ENCODE assay signal across 8 mouse cellular contexts in genomic region chr19:26604755-26605300, GRCm38 (mm10). TPM values are rescaled to one million over a fixed set of nuclear protein-coding genes. Genes with fewer than 3 reads are reported as not detected.
DNase-seq lines count a peak whose midpoint lies in the region; ATAC-seq and TF ChIP-seq lines count a peak whose summit lies in the region.

Gene Smarca2 (plus strand): TSS chr19:26605050.

- under 1% methylated on average over 44 of the region's 45 CpGs for WGBS in heart, embryonic 12.5 days
- under 1% methylated on average over 41 of the region's 45 CpGs for WGBS in kidney, postnatal 0 days
- WGBS in liver, adult 2 months: under 1% methylated on average over 45 of the region's 45 CpGs

- TF ChIP-seq CTCF in kidney, postnatal 0 days (IDR thresholded peaks at IDR 0.05; ENCODE audit: low read depth): no peak
- TF ChIP-seq CTCF in liver, adult 2 months (IDR thresholded peaks at IDR 0.05; ENCODE audit: low read depth, low read length): no peak

- H3K27me3 ChIP-seq in heart, embryonic 12.5 days (replicated peaks): peaks cover 3% of the 10 kb centered on the region; the same call in 1 of the 2 replicates
- no peaks in the 10 kb centered on the region for H3K27me3 ChIP-seq in kidney, postnatal 0 days (ENCODE audit: insufficient read depth, low read length)
- no peaks in the 10 kb centered on the region for H3K27me3 ChIP-seq in liver, adult 2 months (ENCODE audit: control insufficient read depth, insufficient read depth, low read length)

- peak; percentile 79 for ATAC-seq in erythroid progenitor cell, adult 5-6 weeks (replicated peaks; ENCODE audit: low FRiP score, poor library complexity, severe bottlenecking)
- ATAC-seq in heart, embryonic 12.5 days (ENCODE audit: insufficient number of reproducible peaks, low FRiP score): peak; percentile 90
- ATAC-seq in kidney, postnatal 0 days (replicated peaks; ENCODE audit: low FRiP score, low read depth): peak; percentile 93
- peak; percentile 75 for ATAC-seq in monocyte, adult 5-6 weeks (replicated peaks; ENCODE audit: insufficient number of reproducible peaks, low FRiP score, low TSS enrichment, poor library complexity, severe bottlenecking)

- peak within 1 kb of the TSS; percentile 86 for H3K4me3 ChIP-seq in heart, embryonic 12.5 days
- peak within 1 kb of the TSS; percentile 82 for H3K4me3 ChIP-seq in kidney, postnatal 0 days (replicated peaks; ENCODE audit: low read depth, low read length)
- peak within 1 kb of the TSS; percentile 85 for H3K4me3 ChIP-seq in liver, adult 2 months (ENCODE audit: insufficient read depth, low read depth, low read length)

- no peaks in the 10 kb centered on the region for H3K9me3 ChIP-seq in heart, embryonic 12.5 days (replicated peaks)
- no peaks in the 10 kb centered on the region for H3K9me3 ChIP-seq in kidney, postnatal 0 days (replicated peaks; ENCODE audit: low read length)

- H3K4me1 ChIP-seq in heart, embryonic 12.5 days (replicated peaks): peaks cover 9% of the 10 kb centered on the region
- peaks cover 16% of the 10 kb centered on the region; the same call in 1 of the 2 replicates for H3K4me1 ChIP-seq in kidney, postnatal 0 days (replicated peaks; ENCODE audit: insufficient read depth, low read length)
- peaks cover 5% of the 10 kb centered on the region for H3K4me1 ChIP-seq in liver, adult 2 months (ENCODE audit: control insufficient read depth, insufficient read depth, low read length)

- peak within 1 kb of the TSS; percentile 80 for H3K9ac ChIP-seq in heart, embryonic 12.5 days
- H3K9ac ChIP-seq in kidney, postnatal 0 days (ENCODE audit: low read depth, low read length): peak within 1 kb of the TSS; percentile 74
- peak within 1 kb of the TSS; percentile 94 for H3K9ac ChIP-seq in liver, adult 2 months (ENCODE audit: low read depth, low read length)

- peak; percentile 82 for TF ChIP-seq POLR2A in liver, adult 2 months (IDR thresholded peaks at IDR 0.05; ENCODE audit: extremely low read depth, insufficient read depth, low read length)

- peak; percentile 98 for DNase-seq in CD4-positive helper T cell, adult 2 months (ENCODE audit: low read depth, low spot score)
- peak; percentile 94 for DNase-seq in brain, embryonic 18.5 days (ENCODE audit: low read depth, low spot score)
- peak; percentile 97 for DNase-seq in kidney, postnatal 0 days (ENCODE audit: low spot score)
- DNase-seq in liver, adult 2 months (ENCODE audit: extremely low read depth, low read depth, low spot score): peak; percentile 89
- DNase-seq in spleen, postnatal 36 days (ENCODE audit: low spot score in 2 of 2): peak; percentile 96 to 97

- H3K4me2 ChIP-seq in heart, embryonic 12.5 days: peak within 1 kb of the TSS; percentile 97
- H3K4me2 ChIP-seq in kidney, postnatal 0 days (ENCODE audit: low read length): peak within 1 kb of the TSS; percentile 89

- H3K36me3 ChIP-seq in heart, embryonic 12.5 days: no peaks in the 10 kb centered on the region
- H3K36me3 ChIP-seq in kidney, postnatal 0 days (ENCODE audit: insufficient read depth, low read length): no peaks in the 10 kb centered on the region
- H3K36me3 ChIP-seq in liver, adult 2 months (ENCODE audit: control insufficient read depth, insufficient read depth, low read length): no peaks in the 10 kb centered on the region

- peaks cover 7% of the 10 kb centered on the region; the same call in 1 of the 2 replicates for H3K79me2 ChIP-seq in liver, adult 2 months (ENCODE audit: control insufficient read depth, insufficient read depth, low read length)

- H3K27ac ChIP-seq in heart, embryonic 12.5 days (ENCODE audit: poor library complexity, severe bottlenecking): peak within 1 kb of the TSS; percentile 95
- H3K27ac ChIP-seq in kidney, postnatal 0 days: peak within 1 kb of the TSS; percentile 83
- H3K27ac ChIP-seq in liver, adult 2 months (replicated peaks; ENCODE audit: insufficient read depth, low read depth, low read length): peak within 1 kb of the TSS; percentile 97

RNA-seq across cellular contexts. Expression of gene Smarca2, which starts in this region (rescaled TPM):
- 9.4 and 41.5 TPM in 2 replicates for total RNA-seq in erythroid progenitor cell, adult 5-6 weeks (2015; ENCODE audit: low replicate concordance)
- total RNA-seq in erythroid progenitor cell, adult 5-6 weeks (2017; ENCODE audit: low replicate concordance): 10.7 and 12.0 TPM in 2 replicates
- 31.0 and 34.1 TPM in 2 replicates for polyA plus RNA-seq in heart, embryonic 12.5 days (2016; fragmentation: Nextera tagmentation; extraction: Ambion mirVana)
- polyA plus RNA-seq in kidney, postnatal 0 days (2015; fragmentation: Nextera tagmentation; extraction: Ambion mirVana): 36.1 and 41.4 TPM in 2 replicates
- 71.3 and 79.7 TPM in 2 replicates for total RNA-seq in liver, adult 2 months (2014; rRNA removed)
- polyA plus RNA-seq in liver, adult 2 months (2012; rRNA removed): 22.5 and 23.9 TPM in 2 replicates
- total RNA-seq in monocyte, adult 5-6 weeks (2017): 82.8 to 133 TPM (median 107 TPM) in 3 replicates

Comparison
In these comparisons a context has a peak if more than half of its experiments do, and no peak if none do; other contexts are left out.
1. Peak in every context shown above with its lines: DNase-seq, ATAC-seq, H3K4me3 ChIP-seq and H3K27ac ChIP-seq.